Mouse (Mus musculus) embryonic facial prominence, embryonic 13.5 days (tissue): ENCODE data around the gene Pik3cb. TPM values are rescaled to one million over a fixed set of nuclear protein-coding genes. Genes with fewer than 3 reads are reported as not detected.

ENCODE experiments used
- ATAC-seq: fragments of 200-750 bp; cut with Nextera tagmentation; 2 replicates; pipeline ENCODE4 v1.8.0; 2017; ENCODE audit warnings: low read depth; ENCODE audit not compliant: insufficient number of reproducible peaks, insufficient read depth, low FRiP score, low TSS enrichment
- H3K27ac ChIP-seq: fragments of 300-500 bp; sonication (generic); 2 replicates; pipeline ENCODE4 v1.5.1; 2015; ENCODE audit warnings: moderate library complexity, mild to moderate bottlenecking, inconsistent platforms
- H3K27me3 ChIP-seq: fragments of 300-500 bp; sonication (generic); 2 replicates; pipeline ENCODE4 v1.6.1; 2015; ENCODE audit warnings: mild to moderate bottlenecking, inconsistent platforms
- H3K36me3 ChIP-seq: fragments of 300-500 bp; sonication (generic); 2 replicates; pipeline ENCODE4 v1.6.1; 2015; ENCODE audit warnings: mild to moderate bottlenecking, inconsistent platforms
- H3K4me1 ChIP-seq: fragments of 300-500 bp; sonication (generic); 2 replicates; pipeline ENCODE4 v1.6.1; 2015; ENCODE audit warnings: inconsistent platforms
- H3K4me2 ChIP-seq: fragments of 300-500 bp; sonication (generic); 2 replicates; pipeline ENCODE4 v1.6.1; 2015; ENCODE audit warnings: moderate library complexity, mild to moderate bottlenecking, inconsistent platforms
- H3K4me3 ChIP-seq: fragments of 300-500 bp; sonication (generic); 2 replicates; pipeline ENCODE4 v1.5.1; 2015; ENCODE audit warnings: mild to moderate bottlenecking, inconsistent platforms
- H3K9ac ChIP-seq: fragments of 300-500 bp; sonication (generic); 2 replicates; pipeline ENCODE4 v1.6.1; 2015; ENCODE audit warnings: mild to moderate bottlenecking, inconsistent platforms
- H3K9me3 ChIP-seq: fragments of 300-500 bp; sonication (generic); 2 replicates; pipeline ENCODE4 v1.6.1; 2016; ENCODE audit warnings: inconsistent platforms
- WGBS: fragments of 180-500 bp; shearing (Covaris S2); methylation state at CpG from one replicate; pipeline ENCODE4 v1.1.7; 2015; ENCODE audit warnings: mixed read lengths; 5-methylcytosine and 5-hydroxymethylcytosine counted together
- polyA plus RNA-seq: library from polyadenylated mRNA; unstranded; fragments of >200 nt; fragmentation: Nextera tagmentation; extraction: Ambion mirVana; gene quantifications from 2 replicates; pipeline ENCODE4 v1.2.1, GENCODE M21; 2015

Pik3cb gene
- polyA plus RNA-seq, 1 experiment from 2014 or later = 1.6 TPM

- WGBS = 92% methylated on average over 4 of the region's 4 CpGs
- no peaks in the 10 kb centered on the region for H3K27me3 ChIP-seq
- H3K27ac ChIP-seq = no peak overlapping the region
- H3K36me3 ChIP-seq = peaks cover 18% of the 10 kb centered on the region
- no peak overlapping the region for H3K4me3 ChIP-seq
- no peak overlapping the region for H3K9ac ChIP-seq
- H3K4me1 ChIP-seq = no peaks in the 10 kb centered on the region
- no peak overlapping the region for H3K4me2 ChIP-seq
- H3K9me3 ChIP-seq = no peaks in the 10 kb centered on the region
- no peak for ATAC-seq
These were observed 146.3 kb downstream of the Pik3cb start for GRCm38 (mm10) chr9:98994103-98994502.

GRCm38 (mm10) chr9:98987131-98987530 lies 153.3 kb downstream of the Pik3cb start:
- H3K9ac ChIP-seq = peak overlapping the region; percentile 85
- ATAC-seq = no peak
- peak overlapping the region; percentile 86 for H3K4me3 ChIP-seq

More at GRCm38 (mm10) chr9:98987131-98987530, 153.3 kb downstream of the Pik3cb start:
- no peaks in the 10 kb centered on the region for H3K36me3 ChIP-seq
- H3K27ac ChIP-seq = no peak overlapping the region
- H3K27me3 ChIP-seq = peaks cover 23% of the 10 kb centered on the region
- H3K4me2 ChIP-seq = peak overlapping the region; percentile 86
- WGBS = 46% methylated on average over 9 of the region's 9 CpGs
- H3K9me3 ChIP-seq = no peaks in the 10 kb centered on the region
- peaks cover 6% of the 10 kb centered on the region; the same call in 1 of the 2 replicates for H3K4me1 ChIP-seq

Other genes with a start within 250 kb of the Pik3cb start
- gene 7420426K07Rik, start 237.5 kb downstream of the Pik3cb start, polyA plus RNA-seq = not detected in 2 replicates
- gene Foxl2, start 185.3 kb downstream of the Pik3cb start, polyA plus RNA-seq = 1.2 and 1.7 TPM in 2 replicates
- 48.8 and 59.1 TPM in 2 replicates for gene Faim, start 154.2 kb downstream of the Pik3cb start, polyA plus RNA-seq
- 0.45 TPM in 1 of 2 replicates, not detected in the other for gene Gm1123, start 104.9 kb downstream of the Pik3cb start, polyA plus RNA-seq
- gene Faiml, start 96.6 kb upstream of the Pik3cb start, polyA plus RNA-seq = not detected in 2 replicates
- gene Cep70, start 102.7 kb upstream of the Pik3cb start, polyA plus RNA-seq = 40.3 and 51.6 TPM in 2 replicates
- 0.55 and 0.59 TPM in 2 replicates for gene Esyt3, start 217.9 kb upstream of the Pik3cb start, polyA plus RNA-seq